Mouse (Mus musculus) layer of hippocampus, adult 2 months (tissue): ENCODE data around the gene Gm10135. TPM values are rescaled to one million over a fixed set of nuclear protein-coding genes. Genes with fewer than 3 reads are reported as not detected.

ENCODE experiments used
- DNase-seq, 2 experiments: peaks; one replicate each; pipeline ENCODE4 v3.0.0; 2022; ENCODE audit warnings: low spot score in 2 of 2
- H3K27ac ChIP-seq: fragments of 200-600 bp; 2 replicates; pipeline ENCODE4 v1.8.1; 2022
- H3K4me3 ChIP-seq: fragments of 200-600 bp; 2 replicates; pipeline ENCODE4 v1.8.1; 2022; ENCODE audit warnings: mild to moderate bottlenecking
- CTCF ChIP-seq: fragments of 200-600 bp; conservative IDR thresholded peaks from 2 replicates; pipeline ENCODE4 v1.8.1; 2022; ENCODE audit warnings: antibody characterized with exemption, mild to moderate bottlenecking, moderate library complexity
- total RNA-seq, 2 experiments: library from RNA; stranded (reverse); gene quantifications; 2 replicates each; pipeline ENCODE4 v1.2.3; 2021

Gm10135 gene
- total RNA-seq, 2 experiments from 2014 or later, result not detected

GRCm38 (mm10) chr5:72994424-72994823, 19.9 kb upstream of the Gm10135 start:
- H3K27ac ChIP-seq, result no peak overlapping the region
- DNase-seq, result no peak
- H3K4me3 ChIP-seq, result no peak overlapping the region
- TF ChIP-seq CTCF, result no peak

GRCm38 (mm10) chr5:72992474-72992873, 18.0 kb upstream of the Gm10135 start:
- TF ChIP-seq CTCF, result no peak
- no peak for DNase-seq

GRCm38 (mm10) chr5:72989756-72990155, 15.3 kb upstream of the Gm10135 start:
- TF ChIP-seq CTCF, result no peak
- H3K4me3 ChIP-seq, result no peak overlapping the region
- no peak overlapping the region for H3K27ac ChIP-seq
- DNase-seq, result no peak

More at GRCm38 (mm10) chr5:72992474-72992873, 18.0 kb upstream of the Gm10135 start:
- no peak overlapping the region for H3K27ac ChIP-seq
- no peak overlapping the region for H3K4me3 ChIP-seq

GRCm38 (mm10) chr5:72987786-72988185, 13.3 kb upstream of the Gm10135 start:
- Histone ChIP-seq H3K4me3 (no peak overlapping the region), H3K27ac (no peak overlapping the region)
- TF ChIP-seq CTCF, result no peak
- DNase-seq, result no peak

GRCm38 (mm10) chr5:72984091-72984490, 9.6 kb upstream of the Gm10135 start:
- peak; percentile 97 for TF ChIP-seq CTCF
- peak; percentile 45 to 56 for DNase-seq
- Histone ChIP-seq H3K4me3 (no peak overlapping the region), H3K27ac (no peak overlapping the region)

GRCm38 (mm10) chr5:72976539-72976938, 2.0 kb upstream of the Gm10135 start:
- H3K4me3 ChIP-seq, result no peak overlapping the region
- no peak overlapping the region for H3K27ac ChIP-seq
- no peak for DNase-seq
- TF ChIP-seq CTCF, result no peak

GRCm38 (mm10) chr5:72975996-72976395, 1.5 kb upstream of the Gm10135 start:
- no peak for TF ChIP-seq CTCF
- H3K4me3 ChIP-seq, result no peak overlapping the region
- DNase-seq, result no peak
- H3K27ac ChIP-seq, result no peak overlapping the region

GRCm38 (mm10) chr5:72972934-72973333, 1.6 kb downstream of the Gm10135 start:
- TF ChIP-seq CTCF, result peak; percentile 43
- no peak for DNase-seq
- H3K4me3 ChIP-seq, result no peak overlapping the region
- H3K27ac ChIP-seq, result no peak overlapping the region

GRCm38 (mm10) chr5:72972435-72972834, 2.1 kb downstream of the Gm10135 start:
- Histone ChIP-seq H3K27ac (no peak overlapping the region), H3K4me3 (no peak overlapping the region)
- TF ChIP-seq CTCF, result no peak
- no peak for DNase-seq

- TF ChIP-seq CTCF, result no peak
- Histone ChIP-seq H3K27ac (no peak overlapping the region), H3K4me3 (no peak overlapping the region)
- DNase-seq, result no peak
Observed at GRCm38 (mm10) chr5:72965706-72966105, 8.8 kb downstream of the Gm10135 start.

GRCm38 (mm10) chr5:72960096-72960495, 14.4 kb downstream of the Gm10135 start:
- Histone ChIP-seq H3K4me3 (no peak overlapping the region), H3K27ac (no peak overlapping the region)
- TF ChIP-seq CTCF, result peak; percentile 55
- no peak for DNase-seq

- Histone ChIP-seq H3K4me3 (no peak overlapping the region), H3K27ac (no peak overlapping the region)
- no peak for TF ChIP-seq CTCF
- DNase-seq, result no peak
Observed at GRCm38 (mm10) chr5:72957281-72957680, 17.2 kb downstream of the Gm10135 start.

- no peak for DNase-seq
- no peak for TF ChIP-seq CTCF
- Histone ChIP-seq H3K27ac (no peak overlapping the region), H3K4me3 (no peak overlapping the region)
Observed at GRCm38 (mm10) chr5:72953996-72954604, 20.4 kb downstream of the Gm10135 start.

GRCm38 (mm10) chr5:72950252-72950651, 24.2 kb downstream of the Gm10135 start:
- H3K27ac ChIP-seq, result no peak overlapping the region
- DNase-seq, result no peak
- no peak for TF ChIP-seq CTCF
- H3K4me3 ChIP-seq, result no peak overlapping the region
